In genomic region chr3:40540567-40541554, GRCm38 (mm10) we compare ENCODE assay signal across 8 mouse cellular contexts. TPM values are rescaled to one million over a fixed set of nuclear protein-coding genes. Genes with fewer than 3 reads are reported as not detected.
DNase-seq lines count a peak whose midpoint lies in the region; ATAC-seq and TF ChIP-seq lines count a peak whose summit lies in the region.

No protein-coding gene starts in this region.

- no peaks in the 10 kb centered on the region for H3K9me3 ChIP-seq in E14TG2a.4 (ENCODE audit: low read length)
- H3K9me3 ChIP-seq in forebrain, embryonic 11.5 days (ENCODE audit: control insufficient read depth, low read length), result no peaks in the 10 kb centered on the region
- H3K9me3 ChIP-seq in heart, embryonic 16.5 days (replicated peaks; ENCODE audit: control insufficient read depth, low read length), result no peaks in the 10 kb centered on the region
- no peaks in the 10 kb centered on the region for H3K9me3 ChIP-seq in liver, embryonic 14.5 days (ENCODE audit: control insufficient read depth, low read length)
- H3K9me3 ChIP-seq in stomach, embryonic 15.5 days, result no peaks in the 10 kb centered on the region

- peak; percentile 96 for ATAC-seq in forebrain, embryonic 11.5 days (replicated peaks; ENCODE audit: low FRiP score)
- peak; percentile 95 for ATAC-seq in heart, embryonic 16.5 days (replicated peaks; ENCODE audit: extremely low read depth, insufficient read depth, low FRiP score)
- peak; percentile 86 for ATAC-seq in liver, embryonic 14.5 days (ENCODE audit: insufficient read depth)
- peak; percentile 91 for ATAC-seq in stomach, embryonic 15.5 days (ENCODE audit: insufficient read depth, low FRiP score, low read depth)

- peak overlapping the region; percentile 71 for H3K4me2 ChIP-seq in forebrain, embryonic 11.5 days (ENCODE audit: low read depth, low read length, severe bottlenecking)
- H3K4me2 ChIP-seq in heart, embryonic 16.5 days (ENCODE audit: low read depth, low read length), result peak overlapping the region; percentile 85
- H3K4me2 ChIP-seq in liver, embryonic 14.5 days (ENCODE audit: low read depth), result peak overlapping the region; percentile 54
- H3K4me2 ChIP-seq in stomach, embryonic 15.5 days, result peak overlapping the region; percentile 72

- TF ChIP-seq EP300 in liver, embryonic 14.5 days (IDR thresholded peaks at IDR 0.05; ENCODE audit: low read depth), result no peak

- 4% methylated on average over 42 of the region's 45 CpGs for WGBS in forebrain, embryonic 11.5 days
- WGBS in heart, embryonic 16.5 days, result 4% methylated on average over 39 of the region's 45 CpGs
- 4% methylated on average over 43 of the region's 45 CpGs for WGBS in liver, embryonic 14.5 days (ENCODE audit: insufficient replicate concordance)
- 4% methylated on average over 45 of the region's 45 CpGs for whole genome bisulfite sequencing in stomach, embryonic 15.5 days

- DNase-seq in c-Kit-positive CD71-positive TER-119-negative erythroid progenitor cells, embryonic 14.5 days (ENCODE audit: low read depth), result peak; percentile 83
- peak; percentile 96 for DNase-seq in forebrain, embryonic 11.5 days (ENCODE audit: low spot score)
- DNase-seq in kidney, postnatal 36 days, result peak; percentile 91 to 95
- peak; percentile 64 to 70 (median 70) for DNase-seq in liver, embryonic 14.5 days (ENCODE audit: low read depth in 3 of 3, low spot score in 3 of 3)
- peak; percentile 98 for DNase-seq in neural tube, embryonic 10.5 days (ENCODE audit: extremely low spot score, low spot score)

- no peaks in the 10 kb centered on the region for H3K36me3 ChIP-seq in E14TG2a.4 (ENCODE audit: insufficient read depth, low read length)
- H3K36me3 ChIP-seq in forebrain, embryonic 11.5 days (ENCODE audit: control insufficient read depth, insufficient read depth, low read length), result no peaks in the 10 kb centered on the region
- no peaks in the 10 kb centered on the region for H3K36me3 ChIP-seq in heart, embryonic 16.5 days (ENCODE audit: control insufficient read depth, insufficient read depth)
- no peaks in the 10 kb centered on the region for H3K36me3 ChIP-seq in liver, embryonic 14.5 days (replicated peaks; ENCODE audit: control insufficient read depth, insufficient read depth, low read depth)
- H3K36me3 ChIP-seq in stomach, embryonic 15.5 days, result no peaks in the 10 kb centered on the region

- H3K27ac ChIP-seq in forebrain, embryonic 11.5 days (ENCODE audit: low read depth, low read length), result no peak overlapping the region
- H3K27ac ChIP-seq in heart, embryonic 16.5 days (ENCODE audit: low read length), result no peak overlapping the region
- no peak overlapping the region for H3K27ac ChIP-seq in liver, embryonic 14.5 days
- H3K27ac ChIP-seq in stomach, embryonic 15.5 days, result no peak overlapping the region

- peak; percentile 16; the same call in 1 of the 2 replicates for TF ChIP-seq CTCF in E14TG2a.4 (conservative IDR thresholded peaks at IDR 0.05; ENCODE audit: low read length)
- no peak for TF ChIP-seq CTCF in liver, embryonic 14.5 days (IDR thresholded peaks at IDR 0.05; ENCODE audit: low read depth)

- H3K4me3 ChIP-seq in E14TG2a.4 (replicated peaks; ENCODE audit: low read length), result peak overlapping the region; percentile 90
- peak overlapping the region; percentile 89 for H3K4me3 ChIP-seq in forebrain, embryonic 11.5 days (ENCODE audit: low read depth, low read length)
- peak overlapping the region; percentile 100 for H3K4me3 ChIP-seq in heart, embryonic 16.5 days (ENCODE audit: low read length)
- peak overlapping the region; percentile 61 to 68 for H3K4me3 ChIP-seq in liver, embryonic 14.5 days (ENCODE audit: insufficient read depth in 1 of 2, low read depth in 2 of 2, low read length in 2 of 2)
- H3K4me3 ChIP-seq in stomach, embryonic 15.5 days (replicated peaks), result peak overlapping the region; percentile 95

- H3K4me1 ChIP-seq in E14TG2a.4 (replicated peaks; ENCODE audit: low read depth, low read length), result no peaks in the 10 kb centered on the region
- H3K4me1 ChIP-seq in forebrain, embryonic 11.5 days (replicated peaks; ENCODE audit: control insufficient read depth, insufficient read depth, low read length), result no peaks in the 10 kb centered on the region
- no peaks in the 10 kb centered on the region for H3K4me1 ChIP-seq in heart, embryonic 16.5 days (ENCODE audit: control insufficient read depth, insufficient read depth, low read length)
- H3K4me1 ChIP-seq in liver, embryonic 14.5 days (replicated peaks; ENCODE audit: control insufficient read depth in 2 of 2, insufficient read depth in 2 of 2, low read length in 1 of 2), result no peaks in the 10 kb centered on the region
- no peaks in the 10 kb centered on the region for H3K4me1 ChIP-seq in stomach, embryonic 15.5 days

- peak overlapping the region; percentile 87 for H3K9ac ChIP-seq in forebrain, embryonic 11.5 days (ENCODE audit: low read length)
- peak overlapping the region; percentile 88 for H3K9ac ChIP-seq in heart, embryonic 16.5 days (ENCODE audit: low read length)
- peak overlapping the region; percentile 53; the same call in 1 of the 2 replicates for H3K9ac ChIP-seq in liver, embryonic 14.5 days (replicated peaks)
- H3K9ac ChIP-seq in stomach, embryonic 15.5 days, result peak overlapping the region; percentile 73

- H3K27me3 ChIP-seq in E14TG2a.4 (ENCODE audit: insufficient read depth, low read length), result peaks cover 13% of the 10 kb centered on the region
- no peaks in the 10 kb centered on the region for H3K27me3 ChIP-seq in forebrain, embryonic 11.5 days (ENCODE audit: control insufficient read depth, insufficient read depth, low read length)
- H3K27me3 ChIP-seq in heart, embryonic 16.5 days (ENCODE audit: control insufficient read depth, insufficient read depth, low read length), result 0 out of 2 replicates have a peak, but pooled peaks cover 3% of the 10 kb centered on the region
- no peaks in the 10 kb centered on the region for H3K27me3 ChIP-seq in liver, embryonic 14.5 days (ENCODE audit: control insufficient read depth, insufficient read depth, low read length)
- H3K27me3 ChIP-seq in stomach, embryonic 15.5 days (replicated peaks), result no peaks in the 10 kb centered on the region

RNA-seq across cellular contexts. Expression of gene Intu, which starts 9.8 kb away (rescaled TPM):
- polyA plus RNA-seq in forebrain, embryonic 11.5 days (2014; fragmentation: Nextera tagmentation; extraction: Ambion mirVana), result 8.2 and 10.0 TPM in 2 replicates
- polyA plus RNA-seq in heart, embryonic 16.5 days (2015; fragmentation: Nextera tagmentation; extraction: Ambion mirVana), result 2.7 and 3.7 TPM in 2 replicates
- 0.70 and 0.80 TPM in 2 replicates for polyA plus RNA-seq in liver, embryonic 14.5 days (2012; rRNA removed)
- polyA plus RNA-seq in liver, embryonic 14.5 days (2014; fragmentation: Nextera tagmentation; extraction: Ambion mirVana), result 0.52 and 0.88 TPM in 2 replicates
- polyA plus RNA-seq in stomach, embryonic 15.5 days (2015; fragmentation: Nextera tagmentation; extraction: Ambion mirVana), result 2.4 and 3.0 TPM in 2 replicates
